Mouse (Mus musculus) intestine, embryonic 16.5 days (tissue): ENCODE data around the gene Usp18. TPM values are rescaled to one million over a fixed set of nuclear protein-coding genes. Genes with fewer than 3 reads are reported as not detected.

Source experiments
- ATAC-seq: fragments of 200-750 bp; cut with Nextera tagmentation; 2 replicates; pipeline ENCODE4 v1.8.0; 2017; ENCODE audit warnings: moderate TSS enrichment, moderate library complexity
- H3K27ac ChIP-seq: fragments of 300-500 bp; sonication (generic); 2 replicates; pipeline ENCODE4 v1.5.1; 2014; ENCODE audit warnings: mild to moderate bottlenecking, low read length
- H3K27me3 ChIP-seq: fragments of 300-500 bp; sonication (generic); replicated peaks from 2 replicates; pipeline ENCODE4 v1.6.1; 2014; ENCODE audit warnings: low read length, control low read depth, mixed read lengths; ENCODE audit not compliant: control insufficient read depth, insufficient read depth
- H3K36me3 ChIP-seq: fragments of 300-500 bp; sonication (generic); 2 replicates; pipeline ENCODE4 v1.6.1; 2014; ENCODE audit warnings: low read length, control low read depth; ENCODE audit not compliant: control insufficient read depth, insufficient read depth
- H3K4me1 ChIP-seq: fragments of 300-500 bp; sonication (generic); 2 replicates; pipeline ENCODE4 v1.6.1; 2014; ENCODE audit warnings: low read length, control low read depth, mixed read lengths; ENCODE audit not compliant: control insufficient read depth, insufficient read depth
- H3K4me2 ChIP-seq: fragments of 300-500 bp; sonication (generic); 2 replicates; pipeline ENCODE4 v1.6.1; 2014; ENCODE audit warnings: low read depth, low read length, control low read depth
- H3K4me3 ChIP-seq: fragments of 300-500 bp; sonication (generic); 2 replicates; pipeline ENCODE4 v1.5.1; 2014; ENCODE audit warnings: mild to moderate bottlenecking, low read length
- H3K9ac ChIP-seq: fragments of 300-500 bp; sonication (generic); 2 replicates; pipeline ENCODE4 v1.6.1; 2014; ENCODE audit warnings: low read depth, low read length
- H3K9me3 ChIP-seq: fragments of 300-500 bp; sonication (generic); 2 replicates; pipeline ENCODE4 v1.6.1; 2016; ENCODE audit warnings: low read length, control low read depth; ENCODE audit not compliant: control insufficient read depth
- WGBS: fragments of 180-500 bp; shearing (Covaris S2); extraction: QIAGEN DNeasy Blood & Tissue Kit; methylation state at CpG from one replicate; pipeline ENCODE4 v1.1.7; 2014; 5-methylcytosine and 5-hydroxymethylcytosine counted together
- polyA plus RNA-seq: library from polyadenylated mRNA; unstranded; fragments of >200 nt; fragmentation: Nextera tagmentation; extraction: Ambion mirVana; gene quantifications from 2 replicates; pipeline ENCODE4 v1.2.1, GENCODE M21; 2015

Gene Usp18
- polyA plus RNA-seq, result 2.6 and 2.8 TPM in 2 replicates

- Histone ChIP-seq H3K4me2 (peak within 1 kb of the TSS; percentile 70), H3K4me1 (0 out of 2 replicates have a peak, but pooled peaks cover 5% of the 10 kb centered on the region), H3K4me3 (peak within 1 kb of the TSS; percentile 65), H3K9ac (peak within 1 kb of the TSS; percentile 63), H3K27me3 (no peaks in the 10 kb centered on the region), H3K9me3 (no peaks in the 10 kb centered on the region), H3K36me3 (no peaks in the 10 kb centered on the region), H3K27ac (0 out of 2 replicates have a peak within 1 kb of the TSS, but pooled peaks have one; percentile 22)
- peak; percentile 98 for ATAC-seq
- 5% methylated on average over 35 of the region's 35 CpGs for WGBS
These were observed at the start of gene Usp18 for GRCm38 (mm10) chr6:121245127-121246036. TSS of gene Usp18 (plus strand) at chr6:121245906.

GRCm38 (mm10) chr6:121197807-121198365, 47.8 kb upstream of the Usp18 start:
- H3K4me2 ChIP-seq, result no peak overlapping the region
- H3K27me3 ChIP-seq, result no peaks in the 10 kb centered on the region
- H3K9me3 ChIP-seq, result no peaks in the 10 kb centered on the region
- H3K9ac ChIP-seq, result no peak overlapping the region
- no peaks in the 10 kb centered on the region for H3K36me3 ChIP-seq
- peaks cover 4% of the 10 kb centered on the region; the same call in 1 of the 2 replicates for H3K4me1 ChIP-seq
- 34% methylated on average over 9 of the region's 9 CpGs for WGBS
- peak; percentile 49; the same call in 1 of the 2 replicates for ATAC-seq
- H3K27ac ChIP-seq, result no peak overlapping the region
- no peak overlapping the region for H3K4me3 ChIP-seq

GRCm38 (mm10) chr6:121200458-121200857, 45.2 kb upstream of the Usp18 start:
- Histone ChIP-seq H3K4me3 (no peak overlapping the region), H3K4me2 (no peak overlapping the region), H3K36me3 (no peaks in the 10 kb centered on the region), H3K9me3 (no peaks in the 10 kb centered on the region), H3K4me1 (peaks cover 4% of the 10 kb centered on the region; the same call in 1 of the 2 replicates), H3K9ac (no peak overlapping the region), H3K27ac (no peak overlapping the region), H3K27me3 (no peaks in the 10 kb centered on the region)
- no peak for ATAC-seq
- WGBS, result 79% methylated on average over 4 of the region's 4 CpGs

GRCm38 (mm10) chr6:121202026-121202425, 43.7 kb upstream of the Usp18 start:
- WGBS, result 80% methylated on average over 5 of the region's 5 CpGs
- H3K27me3 ChIP-seq, result no peaks in the 10 kb centered on the region
- no peaks in the 10 kb centered on the region for H3K9me3 ChIP-seq
- H3K4me2 ChIP-seq, result no peak overlapping the region
- no peak overlapping the region for H3K9ac ChIP-seq
- no peaks in the 10 kb centered on the region for H3K36me3 ChIP-seq
- H3K4me1 ChIP-seq, result peaks cover 4% of the 10 kb centered on the region; the same call in 1 of the 2 replicates
- H3K27ac ChIP-seq, result no peak overlapping the region
- H3K4me3 ChIP-seq, result no peak overlapping the region
- ATAC-seq, result no peak

GRCm38 (mm10) chr6:121206481-121206880, 39.2 kb upstream of the Usp18 start:
- Histone ChIP-seq H3K9ac (no peak overlapping the region), H3K4me1 (peaks cover 12% of the 10 kb centered on the region), H3K27me3 (peaks cover 17% of the 10 kb centered on the region), H3K4me3 (no peak overlapping the region), H3K9me3 (no peaks in the 10 kb centered on the region), H3K27ac (no peak overlapping the region), H3K36me3 (no peaks in the 10 kb centered on the region), H3K4me2 (no peak overlapping the region)
- ATAC-seq, result no peak
- 87% methylated on average over 5 of the region's 5 CpGs for WGBS

GRCm38 (mm10) chr6:121209584-121209983, 36.1 kb upstream of the Usp18 start:
- WGBS, result 84% methylated on average over 2 of the region's 2 CpGs
- Histone ChIP-seq H3K4me3 (no peak overlapping the region), H3K9me3 (no peaks in the 10 kb centered on the region), H3K9ac (no peak overlapping the region), H3K4me1 (peaks cover 15% of the 10 kb centered on the region), H3K27me3 (peaks cover 25% of the 10 kb centered on the region), H3K4me2 (no peak overlapping the region), H3K36me3 (no peaks in the 10 kb centered on the region), H3K27ac (no peak overlapping the region)
- no peak for ATAC-seq

- no peak within 1 kb of the TSS for H3K9ac ChIP-seq
- H3K4me1 ChIP-seq, result peaks cover 15% of the 10 kb centered on the region
- H3K4me3 ChIP-seq, result peak within 1 kb of the TSS; percentile 44
- H3K27ac ChIP-seq, result no peak within 1 kb of the TSS
- peak; percentile 69 for ATAC-seq
- no peaks in the 10 kb centered on the region for H3K36me3 ChIP-seq
- 5% methylated on average over 30 of the region's 30 CpGs for WGBS
- H3K27me3 ChIP-seq, result peaks cover 25% of the 10 kb centered on the region
- no peaks in the 10 kb centered on the region for H3K9me3 ChIP-seq
- peak within 1 kb of the TSS; percentile 87 for H3K4me2 ChIP-seq
These were observed 35.4 kb upstream of the Usp18 start, which contains the start of gene Tuba8 for GRCm38 (mm10) chr6:121210149-121210925. TSS of gene Tuba8 (plus strand) at chr6:121210696.

- no peak overlapping the region for H3K9ac ChIP-seq
- H3K27me3 ChIP-seq, result peaks cover 25% of the 10 kb centered on the region
- peak overlapping the region; percentile 44 for H3K4me3 ChIP-seq
- ATAC-seq, result peak; percentile 44; the same call in 1 of the 2 replicates
- H3K27ac ChIP-seq, result no peak overlapping the region
- H3K4me1 ChIP-seq, result peaks cover 15% of the 10 kb centered on the region
- peak overlapping the region; percentile 87 for H3K4me2 ChIP-seq
- H3K36me3 ChIP-seq, result no peaks in the 10 kb centered on the region
- 3% methylated on average over 12 of the region's 12 CpGs for WGBS
- no peaks in the 10 kb centered on the region for H3K9me3 ChIP-seq
These were observed 34.8 kb upstream of the Usp18 start for GRCm38 (mm10) chr6:121210926-121211289.

- no peaks in the 10 kb centered on the region for H3K9me3 ChIP-seq
- H3K36me3 ChIP-seq, result no peaks in the 10 kb centered on the region
- H3K4me3 ChIP-seq, result no peak overlapping the region
- H3K27ac ChIP-seq, result no peak overlapping the region
- H3K27me3 ChIP-seq, result peaks cover 25% of the 10 kb centered on the region
- no peak overlapping the region for H3K4me2 ChIP-seq
- no peak overlapping the region for H3K9ac ChIP-seq
- 11% methylated on average over 4 of the region's 5 CpGs for WGBS
- H3K4me1 ChIP-seq, result peaks cover 15% of the 10 kb centered on the region
- ATAC-seq, result no peak
These were observed 34.0 kb upstream of the Usp18 start for GRCm38 (mm10) chr6:121211743-121212142.
